Mouse (Mus musculus): Measurements from ENCODE around the gene Gm9048.

DNA sequence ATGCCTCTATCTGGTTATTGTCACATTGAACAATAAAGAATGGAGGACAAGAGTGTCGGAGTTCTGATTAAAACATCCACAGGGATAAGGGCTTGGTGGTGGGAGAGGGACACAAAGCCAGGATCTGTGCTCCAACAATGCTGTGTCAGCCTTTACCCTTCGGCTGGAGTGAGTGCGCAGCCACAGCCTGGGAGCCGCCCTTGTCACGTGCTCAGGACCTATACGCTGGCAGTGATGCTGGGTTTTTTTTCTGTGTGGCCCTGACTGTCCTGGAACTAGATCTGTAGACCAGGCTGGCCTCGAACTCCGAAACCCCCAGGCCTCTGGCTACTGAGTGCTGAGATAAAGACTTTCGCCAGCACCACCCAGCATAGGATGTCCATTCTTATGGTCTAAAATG, 21.0 kb upstream of the Gm9048 start:
- TF ChIP-seq CTCF (IDR thresholded peaks at IDR 0.05; ENCODE audit: low read depth) (no peak), EP300 (IDR thresholded peaks at IDR 0.05; ENCODE audit: low read depth) (no peak)
